Mouse (Mus musculus): Measurements from ENCODE around the gene Cdkl4.

The Cdkl4 gene

GRCm38 (mm10) chr17:80520537-80520936 lies 57.1 kb downstream of the Cdkl4 start:
- ATAC-seq (ENCODE audit: insufficient number of reproducible peaks, low FRiP score, low TSS enrichment): no peak

DNA sequence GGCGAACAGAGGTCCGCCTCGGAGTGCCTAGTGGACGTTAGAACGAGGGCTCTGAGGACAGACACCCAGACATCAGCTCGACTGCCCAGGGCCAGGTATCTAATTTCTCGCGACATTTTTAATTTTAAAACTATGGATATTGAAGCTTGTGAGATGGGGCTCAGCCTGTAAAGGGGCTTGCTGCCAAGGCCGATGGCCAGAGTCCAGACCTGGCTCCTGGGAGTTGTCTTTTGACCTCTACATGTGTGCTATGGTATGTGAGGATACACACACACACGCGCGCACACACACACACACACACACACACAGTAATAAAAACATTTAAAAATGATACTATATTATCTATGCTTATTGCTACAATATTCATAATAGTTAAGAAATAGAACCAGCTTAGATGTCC lies 58.8 kb downstream of the Cdkl4 start:
- ATAC-seq (ENCODE audit: insufficient number of reproducible peaks, low FRiP score, low TSS enrichment): no peak

DNA sequence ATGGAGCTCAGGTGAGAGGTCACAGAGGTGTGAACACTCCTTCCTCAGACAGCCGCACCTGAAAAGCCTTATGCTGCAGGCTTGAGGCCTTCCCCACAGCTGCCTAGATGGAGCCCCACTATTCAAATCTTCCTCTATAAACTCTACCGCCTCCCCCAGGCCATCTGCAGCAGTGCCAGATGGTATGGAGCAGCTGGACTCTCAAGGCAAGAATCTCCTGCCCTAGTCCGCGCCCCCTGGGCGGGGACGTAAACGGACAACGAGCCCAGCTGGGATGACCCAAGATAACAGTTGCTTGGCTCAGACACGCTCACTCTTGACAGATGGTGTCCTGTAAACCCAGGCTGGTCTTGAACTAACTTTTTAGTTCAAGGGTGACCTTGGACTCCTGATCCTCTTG lies 60.4 kb downstream of the Cdkl4 start:
- ATAC-seq (ENCODE audit: insufficient number of reproducible peaks, low FRiP score, low TSS enrichment): no peak

DNA sequence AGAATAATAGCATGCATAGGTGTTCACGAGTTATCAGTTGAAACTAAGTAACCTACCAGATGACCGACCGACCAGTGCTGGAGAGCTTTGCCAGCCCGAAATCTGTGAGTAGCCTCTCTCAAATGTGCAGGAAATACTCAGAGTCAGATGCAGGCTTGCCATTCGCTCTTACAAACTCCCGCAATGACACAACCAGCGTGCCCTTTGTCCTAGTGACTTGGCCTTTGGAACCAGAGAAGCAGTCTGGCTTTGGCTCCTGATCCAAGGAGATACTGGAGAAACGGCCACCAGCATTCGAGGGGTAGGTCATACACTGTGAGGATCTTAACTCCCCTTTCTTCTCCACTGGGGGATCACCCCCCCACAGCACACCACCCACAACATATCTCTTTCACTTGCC lies 61.7 kb downstream of the Cdkl4 start:
- ATAC-seq (ENCODE audit: insufficient number of reproducible peaks, low FRiP score, low TSS enrichment): no peak

GRCm38 (mm10) chr17:80515513-80515912 lies 62.1 kb downstream of the Cdkl4 start:
- ATAC-seq (ENCODE audit: insufficient number of reproducible peaks, low FRiP score, low TSS enrichment): no peak

GRCm38 (mm10) chr17:80513766-80514165 lies 63.8 kb downstream of the Cdkl4 start:
- no peak for ATAC-seq (ENCODE audit: insufficient number of reproducible peaks, low FRiP score, low TSS enrichment)

GRCm38 (mm10) chr17:80510459-80510855 lies 67.2 kb downstream of the Cdkl4 start:
- no peak for ATAC-seq (ENCODE audit: insufficient number of reproducible peaks, low FRiP score, low TSS enrichment)

DNA sequence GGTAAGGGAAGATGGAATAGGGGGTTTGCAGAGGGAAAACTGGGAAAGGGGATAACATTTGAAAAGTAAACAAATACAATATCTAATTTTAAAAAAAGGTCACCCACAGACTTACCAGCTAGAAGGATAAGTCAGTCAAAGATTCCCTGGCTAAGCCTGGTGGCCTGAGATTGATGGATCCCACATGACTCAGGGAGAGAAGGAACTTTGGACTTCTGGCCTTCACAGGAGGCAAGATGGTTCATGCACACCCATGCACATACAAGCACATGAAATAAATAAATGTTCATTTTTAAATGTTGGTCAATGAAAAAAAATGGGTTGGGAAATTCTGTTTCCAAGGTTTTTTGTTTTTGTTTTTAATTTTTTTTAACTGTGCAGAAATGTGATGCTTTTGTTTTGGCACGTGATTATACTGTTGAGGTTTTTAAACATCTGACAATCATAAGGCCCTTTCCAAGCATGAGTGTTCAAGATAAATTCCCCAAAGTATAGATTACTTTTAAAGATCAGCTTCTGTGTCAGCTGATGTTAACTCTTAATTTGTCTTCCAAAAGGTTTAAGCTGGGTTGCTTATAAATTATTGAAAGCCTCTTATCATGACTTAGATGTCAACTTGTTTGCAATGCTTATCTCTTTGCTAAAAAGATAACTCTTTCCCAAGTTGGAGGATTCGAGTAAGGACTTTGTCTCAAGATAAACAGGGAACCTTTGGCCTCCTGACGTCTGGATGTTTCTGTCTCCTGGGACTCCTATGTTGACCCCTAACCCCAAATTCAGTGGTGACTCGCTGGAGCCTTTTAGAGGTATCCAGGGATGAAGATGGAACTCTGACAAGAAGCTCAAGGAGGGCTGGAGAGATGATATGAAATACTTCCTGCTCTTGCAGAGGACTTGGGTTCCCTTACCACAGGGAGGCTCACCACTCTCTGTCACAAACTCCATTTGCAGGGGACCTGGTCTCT lies 67.8 kb downstream of the Cdkl4 start:
- ATAC-seq (ENCODE audit: insufficient number of reproducible peaks, low FRiP score, low TSS enrichment): no peak

- ATAC-seq (ENCODE audit: insufficient number of reproducible peaks, low FRiP score, low TSS enrichment): no peak
Measured at GRCm38 (mm10) chr17:80505766-80506165, 71.8 kb downstream of the Cdkl4 start.

DNA sequence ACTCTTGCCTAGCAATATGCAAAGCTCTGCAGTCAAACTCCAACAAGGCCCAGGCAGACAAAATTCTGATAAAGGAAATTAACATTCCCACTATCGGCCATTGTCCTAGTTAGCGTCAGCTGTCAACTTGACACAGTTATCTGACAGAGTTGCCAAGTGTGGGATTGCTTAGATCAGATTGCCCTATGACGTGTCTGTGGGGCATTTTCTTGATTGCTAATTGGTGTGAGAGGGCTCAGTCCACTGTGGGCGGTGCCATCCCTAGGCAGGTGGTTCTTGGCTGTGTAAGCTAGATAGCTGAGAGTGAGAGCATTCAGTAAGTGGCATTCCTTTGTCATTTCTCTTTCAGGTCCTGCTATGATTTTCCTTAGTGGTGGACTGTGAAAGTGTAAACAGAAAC lies 72.3 kb downstream of the Cdkl4 start:
- ATAC-seq (ENCODE audit: insufficient number of reproducible peaks, low FRiP score, low TSS enrichment): no peak

- no peak for ATAC-seq (ENCODE audit: insufficient number of reproducible peaks, low FRiP score, low TSS enrichment)
Measured at GRCm38 (mm10) chr17:80501805-80502172, 75.8 kb downstream of the Cdkl4 start.

GRCm38 (mm10) chr17:80501037-80501804 lies 76.4 kb downstream of the Cdkl4 start:
- no peak for ATAC-seq (ENCODE audit: insufficient number of reproducible peaks, low FRiP score, low TSS enrichment)

DNA sequence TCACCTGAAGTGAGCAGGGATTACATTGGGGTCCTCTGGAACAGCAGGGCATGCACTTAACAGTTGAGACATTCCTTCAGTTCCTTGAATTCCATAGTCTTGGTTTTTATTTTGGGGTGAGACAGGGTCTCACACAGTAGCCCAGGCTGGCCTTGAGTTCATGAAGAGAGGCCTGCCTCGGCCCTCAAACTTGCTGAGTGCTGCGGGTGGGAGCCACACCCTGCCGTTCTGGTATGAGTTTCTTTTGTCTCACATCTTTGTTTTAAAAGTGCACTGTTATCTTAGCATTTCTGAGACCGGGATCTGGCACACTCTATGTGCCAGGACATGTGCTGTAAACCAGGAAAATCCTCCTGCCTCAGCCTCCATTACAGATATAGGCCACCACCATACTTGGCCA lies 77.6 kb downstream of the Cdkl4 start:
- ATAC-seq (ENCODE audit: insufficient number of reproducible peaks, low FRiP score, low TSS enrichment): no peak

GRCm38 (mm10) chr17:80498600-80499268 lies 78.9 kb downstream of the Cdkl4 start:
- ATAC-seq (ENCODE audit: insufficient number of reproducible peaks, low FRiP score, low TSS enrichment): no peak

DNA sequence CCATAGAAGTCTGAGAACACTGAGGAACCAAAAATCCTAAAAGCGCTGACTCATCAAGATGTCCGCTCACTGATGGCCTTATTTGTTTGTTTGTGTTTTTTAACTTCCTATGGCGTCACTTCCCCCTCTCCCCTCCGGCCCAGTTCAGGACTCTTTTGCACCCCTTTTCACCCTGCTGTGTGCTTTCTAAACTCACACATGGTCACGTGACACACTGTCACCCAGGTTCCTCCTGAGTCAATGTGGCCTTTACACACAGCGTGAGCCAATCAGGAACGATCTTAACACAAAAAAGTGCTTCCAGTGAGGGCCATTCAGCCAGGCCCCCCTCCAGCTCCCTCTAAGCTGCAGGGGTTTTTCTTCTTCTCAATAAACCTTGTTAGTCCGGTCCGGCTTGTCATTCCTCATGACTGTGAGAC lies 80.4 kb downstream of the Cdkl4 start:
- ATAC-seq (ENCODE audit: insufficient number of reproducible peaks, low FRiP score, low TSS enrichment): no peak

GRCm38 (mm10) chr17:80496607-80497170 lies 80.9 kb downstream of the Cdkl4 start:
- ATAC-seq (ENCODE audit: insufficient number of reproducible peaks, low FRiP score, low TSS enrichment): no peak

GRCm38 (mm10) chr17:80496185-80496584 lies 81.4 kb downstream of the Cdkl4 start:
- no peak for ATAC-seq (ENCODE audit: insufficient number of reproducible peaks, low FRiP score, low TSS enrichment)

- ATAC-seq (ENCODE audit: insufficient number of reproducible peaks, low FRiP score, low TSS enrichment): no peak
Measured at GRCm38 (mm10) chr17:80493891-80494290, 83.7 kb downstream of the Cdkl4 start.

GRCm38 (mm10) chr17:80492811-80493210 lies 84.8 kb downstream of the Cdkl4 start:
- ATAC-seq (ENCODE audit: insufficient number of reproducible peaks, low FRiP score, low TSS enrichment): no peak

DNA sequence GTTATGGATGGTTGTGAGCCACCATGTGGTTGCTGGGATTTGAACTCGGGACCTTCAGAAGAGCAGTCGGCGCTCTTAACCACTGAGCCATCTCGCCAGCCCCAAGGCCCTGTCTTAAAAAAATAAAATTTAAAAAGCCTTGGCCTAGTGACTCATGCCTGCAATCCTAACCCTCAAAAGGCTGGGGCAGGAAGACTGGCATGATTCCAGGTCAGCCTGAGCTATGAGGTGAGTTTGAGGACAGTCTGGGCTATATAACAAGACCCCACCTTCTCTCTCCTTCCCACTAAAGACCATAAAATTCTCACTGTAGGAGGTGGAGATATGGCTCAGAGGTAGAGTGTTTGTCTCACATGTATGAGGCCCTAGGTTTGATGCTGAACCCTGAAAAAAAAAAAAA lies 85.3 kb downstream of the Cdkl4 start:
- no peak for ATAC-seq (ENCODE audit: insufficient number of reproducible peaks, low FRiP score, low TSS enrichment)

DNA sequence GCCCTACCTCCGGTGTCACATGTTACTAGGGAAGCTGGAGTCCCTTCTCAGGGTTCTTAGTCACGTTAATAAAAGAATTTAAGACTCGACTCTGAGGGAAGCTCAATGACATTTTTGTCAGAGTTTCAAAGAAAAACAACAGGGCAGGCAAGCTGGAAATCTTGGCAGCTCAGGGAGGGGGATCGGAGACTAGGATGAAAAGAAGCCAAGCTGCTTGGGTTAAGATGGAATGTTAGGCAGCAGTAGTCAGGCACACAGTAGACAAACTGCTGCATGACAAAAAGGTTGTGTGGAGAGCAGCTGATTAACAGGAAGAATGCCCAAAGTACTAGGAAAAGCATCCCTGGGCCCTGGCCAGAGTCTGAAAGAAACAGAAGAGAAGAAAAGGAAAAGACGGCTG lies 87.4 kb downstream of the Cdkl4 start:
- ATAC-seq (ENCODE audit: insufficient number of reproducible peaks, low FRiP score, low TSS enrichment): no peak
